Mouse (Mus musculus) neural tube, embryonic 13.5 days (tissue): ENCODE measurements at regions not wholly inside any gene's neighbourhood (a gene's known extent, or its start where the extent isn't known, plus 50 kb on each side); places are given as distances from the start of the nearest gene placed in this dataset.

Experiments used
- ATAC-seq: fragments of 200-750 bp; cut with Nextera tagmentation; 2 replicates; pipeline ENCODE4 v1.8.0; 2017; ENCODE audit warnings: low read depth, mild to moderate bottlenecking, moderate TSS enrichment, moderate library complexity
- H3K27ac ChIP-seq: fragments of 300-500 bp; sonication (generic); replicated peaks from 2 replicates; pipeline ENCODE4 v1.5.1; 2015; ENCODE audit warnings: moderate library complexity, mild to moderate bottlenecking, inconsistent platforms
- H3K27me3 ChIP-seq: fragments of 300-500 bp; sonication (generic); 2 replicates; pipeline ENCODE4 v1.6.1; 2015; ENCODE audit warnings: mild to moderate bottlenecking, inconsistent platforms
- H3K36me3 ChIP-seq: fragments of 300-500 bp; sonication (generic); 2 replicates; pipeline ENCODE4 v1.6.1; 2015; ENCODE audit warnings: mild to moderate bottlenecking, inconsistent platforms
- H3K4me1 ChIP-seq: fragments of 300-500 bp; sonication (generic); replicated peaks from 2 replicates; pipeline ENCODE4 v1.6.1; 2015; ENCODE audit warnings: inconsistent platforms
- H3K4me2 ChIP-seq: fragments of 300-500 bp; sonication (generic); 2 replicates; pipeline ENCODE4 v1.6.1; 2015; ENCODE audit warnings: inconsistent platforms, mild to moderate bottlenecking, moderate library complexity
- H3K4me3 ChIP-seq: fragments of 300-500 bp; sonication (generic); 2 replicates; pipeline ENCODE4 v1.5.1; 2015; ENCODE audit warnings: mild to moderate bottlenecking, inconsistent platforms
- H3K9ac ChIP-seq: fragments of 300-500 bp; sonication (generic); 2 replicates; pipeline ENCODE4 v1.6.1; 2015; ENCODE audit warnings: moderate library complexity, mild to moderate bottlenecking, inconsistent platforms
- H3K9me3 ChIP-seq: fragments of 300-500 bp; sonication (generic); 2 replicates; pipeline ENCODE4 v1.6.1; 2016; ENCODE audit warnings: inconsistent platforms
- WGBS: fragments of 180-500 bp; shearing (Covaris S2); methylation state at CpG from one replicate; pipeline ENCODE4 v1.1.7; 2015; 5-methylcytosine and 5-hydroxymethylcytosine counted together

DNA sequence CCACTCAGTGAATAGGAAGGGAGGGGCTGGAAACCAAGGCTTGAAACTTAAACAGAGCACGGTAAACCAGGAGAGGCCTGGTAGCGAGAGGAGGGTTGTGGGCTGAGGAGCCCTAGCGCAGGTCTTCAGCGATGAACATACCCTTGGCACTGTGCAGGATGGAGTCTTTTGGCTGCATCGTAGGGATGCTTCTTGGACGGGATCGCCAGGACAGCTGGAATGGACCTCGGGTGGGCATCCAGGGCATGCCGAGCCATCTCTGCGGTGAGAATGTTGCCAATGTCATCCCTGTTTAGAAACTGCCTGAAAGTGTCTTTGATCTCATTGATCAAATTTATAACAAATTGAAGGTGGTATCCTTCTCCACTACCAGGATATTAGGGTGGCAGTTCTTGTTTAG, 192.2 kb upstream of the Usp25 start:
- Histone ChIP-seq H3K36me3 (no peaks in the 10 kb centered on the region), H3K27me3 (no peaks in the 10 kb centered on the region), H3K4me1 (no peaks in the 10 kb centered on the region), H3K9me3 (0 out of 2 replicates have a peak, but pooled peaks cover 7% of the 10 kb centered on the region), H3K9ac (no peak overlapping the region), H3K27ac (no peak overlapping the region), H3K4me3 (no peak overlapping the region), H3K4me2 (no peak overlapping the region)
- no peak for ATAC-seq
- 96% methylated on average over 10 of the region's 10 CpGs for WGBS

GRCm38 (mm10) chr16:76816056-76816885, 197.2 kb upstream of the Usp25 start:
- Histone ChIP-seq H3K4me2 (no peak overlapping the region), H3K9ac (no peak overlapping the region), H3K27me3 (no peaks in the 10 kb centered on the region), H3K27ac (no peak overlapping the region), H3K36me3 (no peaks in the 10 kb centered on the region), H3K9me3 (no peaks in the 10 kb centered on the region), H3K4me1 (no peaks in the 10 kb centered on the region), H3K4me3 (no peak overlapping the region)
- WGBS, result 92% methylated on average over 17 of the region's 17 CpGs
- ATAC-seq, result no peak

GRCm38 (mm10) chr16:76803725-76804124, 209.8 kb upstream of the Usp25 start:
- Histone ChIP-seq H3K27me3 (no peaks in the 10 kb centered on the region), H3K36me3 (no peaks in the 10 kb centered on the region), H3K4me3 (no peak overlapping the region), H3K4me1 (no peaks in the 10 kb centered on the region), H3K27ac (no peak overlapping the region), H3K9ac (no peak overlapping the region), H3K4me2 (no peak overlapping the region), H3K9me3 (no peaks in the 10 kb centered on the region)
- 39% methylated on average over 3 of the region's 3 CpGs for WGBS
- no peak for ATAC-seq

GRCm38 (mm10) chr16:76786405-76787155, 226.9 kb upstream of the Usp25 start:
- no peak overlapping the region for H3K4me3 ChIP-seq
- H3K27me3 ChIP-seq, result no peaks in the 10 kb centered on the region
- no peak for ATAC-seq
- no peaks in the 10 kb centered on the region for H3K4me1 ChIP-seq
- H3K36me3 ChIP-seq, result no peaks in the 10 kb centered on the region
- no peak overlapping the region for H3K27ac ChIP-seq
- no peak overlapping the region for H3K9ac ChIP-seq
- 77% methylated on average over 6 of the region's 6 CpGs for WGBS
- H3K9me3 ChIP-seq, result no peaks in the 10 kb centered on the region
- no peak overlapping the region for H3K4me2 ChIP-seq

- Histone ChIP-seq H3K4me1 (no peaks in the 10 kb centered on the region), H3K4me3 (no peak overlapping the region), H3K9me3 (no peaks in the 10 kb centered on the region), H3K4me2 (no peak overlapping the region), H3K36me3 (no peaks in the 10 kb centered on the region), H3K9ac (no peak overlapping the region), H3K27me3 (no peaks in the 10 kb centered on the region), H3K27ac (no peak overlapping the region)
- 60% methylated on average over 5 of the region's 5 CpGs for WGBS
- no peak for ATAC-seq
Measured at GRCm38 (mm10) chr16:76782656-76783055, 230.8 kb upstream of the Usp25 start.

DNA sequence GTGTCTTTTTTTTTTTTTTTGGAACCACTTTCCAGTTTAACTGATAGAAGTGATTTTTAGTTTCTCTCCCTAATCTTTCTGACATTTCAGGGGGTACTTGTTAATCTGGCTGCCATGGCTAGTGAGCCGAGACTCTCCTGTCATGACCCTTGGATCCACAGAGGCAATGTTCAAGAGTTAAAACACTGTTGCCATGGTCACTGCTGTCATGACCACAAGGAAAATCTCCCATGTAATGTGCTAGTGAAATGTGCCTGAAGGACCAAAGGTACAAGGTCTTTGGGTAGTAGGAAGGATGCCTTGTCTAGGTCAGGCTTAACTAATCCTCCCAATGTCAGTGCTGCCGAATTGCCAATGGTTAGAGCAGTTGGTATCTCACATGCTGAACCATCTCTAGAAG, 237.7 kb upstream of the Usp25 start:
- Histone ChIP-seq H3K36me3 (no peaks in the 10 kb centered on the region), H3K27ac (no peak overlapping the region), H3K4me1 (no peaks in the 10 kb centered on the region), H3K27me3 (no peaks in the 10 kb centered on the region), H3K4me3 (no peak overlapping the region), H3K9me3 (no peaks in the 10 kb centered on the region), H3K9ac (no peak overlapping the region), H3K4me2 (no peak overlapping the region)
- ATAC-seq, result no peak
- 61% methylated on average over 2 of the region's 2 CpGs for WGBS

DNA sequence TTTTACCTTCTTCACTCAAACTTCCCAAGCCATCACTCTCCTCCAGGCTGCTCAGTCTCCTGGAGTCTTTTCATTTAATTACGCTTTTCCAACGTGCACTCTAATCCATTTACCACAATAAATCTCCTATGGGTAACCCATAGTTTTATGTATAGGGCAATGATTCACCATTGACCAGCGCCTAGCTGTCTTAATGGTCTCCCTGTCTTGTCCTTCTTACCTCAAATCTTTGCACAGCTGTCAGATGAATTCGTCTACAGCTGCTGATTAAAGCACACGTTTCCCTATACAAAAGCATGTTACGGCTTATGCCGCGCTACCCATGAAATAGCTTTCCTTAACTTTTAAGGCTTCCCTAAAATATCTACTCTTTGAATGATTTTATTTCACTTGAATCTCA, 239.5 kb upstream of the Usp25 start:
- WGBS, result 66% methylated on average over 8 of the region's 8 CpGs
- Histone ChIP-seq H3K36me3 (no peaks in the 10 kb centered on the region), H3K4me2 (no peak overlapping the region), H3K4me3 (no peak overlapping the region), H3K9me3 (no peaks in the 10 kb centered on the region), H3K27me3 (no peaks in the 10 kb centered on the region), H3K27ac (no peak overlapping the region), H3K9ac (no peak overlapping the region), H3K4me1 (no peaks in the 10 kb centered on the region)
- ATAC-seq, result no peak

DNA sequence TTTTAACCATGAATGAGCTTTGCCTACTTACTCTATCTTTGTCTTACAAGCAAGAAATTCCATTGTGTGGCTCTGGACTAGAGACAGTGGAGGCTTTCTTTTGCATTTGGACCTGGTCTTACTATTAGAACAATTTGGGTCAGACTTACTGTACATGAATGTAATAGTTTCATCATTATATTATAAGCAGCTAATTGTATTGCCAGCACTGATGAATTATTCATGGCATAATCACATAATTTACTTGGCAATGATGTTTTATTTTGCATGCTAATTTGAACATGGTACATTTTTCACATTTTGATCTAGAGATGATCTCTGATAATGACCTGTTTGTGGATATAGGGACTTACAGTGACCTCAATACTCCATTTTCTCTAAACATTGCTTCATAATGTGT, 240.0 kb upstream of the Usp25 start:
- H3K4me1 ChIP-seq, result no peaks in the 10 kb centered on the region
- no peak overlapping the region for H3K9ac ChIP-seq
- no peaks in the 10 kb centered on the region for H3K27me3 ChIP-seq
- no peak overlapping the region for H3K4me3 ChIP-seq
- H3K27ac ChIP-seq, result no peak overlapping the region
- H3K9me3 ChIP-seq, result no peaks in the 10 kb centered on the region
- H3K36me3 ChIP-seq, result no peaks in the 10 kb centered on the region
- H3K4me2 ChIP-seq, result no peak overlapping the region
- no peak for ATAC-seq

DNA sequence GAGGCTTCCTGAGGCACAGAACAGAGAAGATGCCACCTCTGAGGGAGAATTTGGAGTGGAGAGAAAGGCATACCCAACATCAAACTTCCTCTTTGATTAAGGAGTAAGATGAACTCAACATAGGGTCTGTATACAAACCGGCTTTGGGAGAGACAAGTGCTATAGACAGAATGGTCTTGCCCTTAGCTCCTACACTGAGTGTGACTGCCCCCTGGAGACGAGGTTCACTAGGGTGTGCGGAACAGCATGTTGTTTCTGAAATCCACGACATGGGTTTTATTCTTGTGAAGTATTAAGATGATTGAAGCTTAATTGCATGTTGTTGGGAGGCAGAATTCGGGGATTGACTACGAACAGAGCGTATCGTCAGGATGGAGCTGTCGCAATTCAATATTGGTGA, 244.9 kb upstream of the Usp25 start:
- Histone ChIP-seq H3K27ac (no peak overlapping the region), H3K36me3 (no peaks in the 10 kb centered on the region), H3K4me3 (no peak overlapping the region), H3K9ac (no peak overlapping the region), H3K27me3 (no peaks in the 10 kb centered on the region), H3K9me3 (no peaks in the 10 kb centered on the region), H3K4me1 (no peaks in the 10 kb centered on the region), H3K4me2 (no peak overlapping the region)
- no peak for ATAC-seq
- 84% methylated on average over 9 of the region's 9 CpGs for WGBS

GRCm38 (mm10) chr16:76766636-76767035, 246.9 kb upstream of the Usp25 start:
- no peak overlapping the region for H3K4me3 ChIP-seq
- no peak overlapping the region for H3K4me2 ChIP-seq
- no peaks in the 10 kb centered on the region for H3K36me3 ChIP-seq
- H3K4me1 ChIP-seq, result no peaks in the 10 kb centered on the region
- H3K9me3 ChIP-seq, result no peaks in the 10 kb centered on the region
- H3K9ac ChIP-seq, result no peak overlapping the region
- 72% methylated on average over 3 of the region's 3 CpGs for WGBS
- ATAC-seq, result no peak
- no peak overlapping the region for H3K27ac ChIP-seq
- no peaks in the 10 kb centered on the region for H3K27me3 ChIP-seq

DNA sequence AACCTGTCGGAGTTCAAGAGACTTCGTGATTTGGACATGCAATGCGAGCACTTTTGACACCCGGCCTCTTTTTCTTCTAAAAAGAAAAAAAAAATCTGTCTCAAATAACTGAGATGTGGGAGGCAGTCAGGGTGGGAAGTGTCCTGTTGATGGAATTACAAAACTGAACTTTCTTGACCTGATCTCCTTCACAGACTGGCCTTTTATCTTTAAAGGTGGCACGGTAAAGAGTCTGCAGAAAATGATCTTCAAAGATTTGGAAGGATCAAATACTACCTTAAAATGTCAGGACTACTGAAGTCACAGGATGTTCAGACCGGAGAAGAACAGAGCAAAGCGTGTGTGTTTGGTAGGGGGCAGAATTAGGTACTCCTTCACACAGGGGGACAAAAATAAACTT, 248.0 kb upstream of the Usp25 start:
- no peak overlapping the region for H3K27ac ChIP-seq
- no peaks in the 10 kb centered on the region for H3K27me3 ChIP-seq
- no peaks in the 10 kb centered on the region for H3K4me1 ChIP-seq
- H3K9me3 ChIP-seq, result no peaks in the 10 kb centered on the region
- no peak overlapping the region for H3K9ac ChIP-seq
- peak overlapping the region; percentile 3 for H3K4me2 ChIP-seq
- no peak overlapping the region for H3K4me3 ChIP-seq
- no peak for ATAC-seq
- 34% methylated on average over 7 of the region's 7 CpGs for WGBS
- H3K36me3 ChIP-seq, result no peaks in the 10 kb centered on the region

- Histone ChIP-seq H3K4me2 (peak overlapping the region; percentile 3; the same call in 1 of the 2 replicates), H3K9me3 (no peaks in the 10 kb centered on the region), H3K9ac (no peak overlapping the region), H3K27ac (no peak overlapping the region), H3K4me3 (no peak overlapping the region), H3K4me1 (no peaks in the 10 kb centered on the region), H3K36me3 (no peaks in the 10 kb centered on the region), H3K27me3 (no peaks in the 10 kb centered on the region)
- ATAC-seq, result no peak
- 33% methylated on average over 5 of the region's 5 CpGs for WGBS
Measured at GRCm38 (mm10) chr16:76764994-76765393, 248.5 kb upstream of the Usp25 start.
